Mouse (Mus musculus): ENCODE measurements around the gene Stk11.

DNA sequence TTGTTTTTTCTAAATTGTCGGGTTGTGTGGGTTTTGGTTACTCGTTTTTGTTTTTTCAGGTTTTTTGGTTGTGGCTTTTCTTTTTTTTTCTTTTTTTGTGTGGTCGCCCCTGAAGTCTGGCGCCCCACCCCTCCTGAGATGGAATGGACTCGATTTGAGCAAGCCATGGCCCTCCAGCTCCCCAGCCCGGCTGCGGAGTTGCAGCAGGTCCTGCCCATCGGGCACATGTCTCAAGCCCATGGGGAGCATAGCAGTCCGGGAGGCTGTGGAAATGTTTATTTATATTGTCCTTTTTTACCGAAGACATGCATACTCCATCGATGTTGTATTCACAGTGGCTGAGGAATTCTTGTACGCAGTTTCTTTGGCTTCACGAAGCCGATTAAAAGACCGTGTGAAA, 55.6 kb downstream of the Stk11 start:
- no peak for TF ChIP-seq EP300 (IDR thresholded peaks at IDR 0.05; ENCODE audit: insufficient read depth, low read depth, low read length)
- TF ChIP-seq CTCF (IDR thresholded peaks at IDR 0.05; ENCODE audit: low read depth, low read length): no peak
